Mouse (Mus musculus) adrenal gland, adult 10 weeks (tissue): ENCODE measurements around the gene Gm10644. TPM values are rescaled to one million over a fixed set of nuclear protein-coding genes. Genes with fewer than 3 reads are reported as not detected.

Source experiments
- polyA plus RNA-seq: library from polyadenylated mRNA; stranded (reverse); fragments of 350-450 nt; fragmentation: Illumina TruSeq; extraction: RNeasy Lipid Tissue Mini Kit (QIAGEN cat#74804); gene quantifications from one replicate; pipeline ENCODE4 v1.2.3, GENCODE M21; 2014; ENCODE audit warnings: low read depth, low replicate concordance

Gene Gm10644
- polyA plus RNA-seq: 0.35 TPM

DNA sequence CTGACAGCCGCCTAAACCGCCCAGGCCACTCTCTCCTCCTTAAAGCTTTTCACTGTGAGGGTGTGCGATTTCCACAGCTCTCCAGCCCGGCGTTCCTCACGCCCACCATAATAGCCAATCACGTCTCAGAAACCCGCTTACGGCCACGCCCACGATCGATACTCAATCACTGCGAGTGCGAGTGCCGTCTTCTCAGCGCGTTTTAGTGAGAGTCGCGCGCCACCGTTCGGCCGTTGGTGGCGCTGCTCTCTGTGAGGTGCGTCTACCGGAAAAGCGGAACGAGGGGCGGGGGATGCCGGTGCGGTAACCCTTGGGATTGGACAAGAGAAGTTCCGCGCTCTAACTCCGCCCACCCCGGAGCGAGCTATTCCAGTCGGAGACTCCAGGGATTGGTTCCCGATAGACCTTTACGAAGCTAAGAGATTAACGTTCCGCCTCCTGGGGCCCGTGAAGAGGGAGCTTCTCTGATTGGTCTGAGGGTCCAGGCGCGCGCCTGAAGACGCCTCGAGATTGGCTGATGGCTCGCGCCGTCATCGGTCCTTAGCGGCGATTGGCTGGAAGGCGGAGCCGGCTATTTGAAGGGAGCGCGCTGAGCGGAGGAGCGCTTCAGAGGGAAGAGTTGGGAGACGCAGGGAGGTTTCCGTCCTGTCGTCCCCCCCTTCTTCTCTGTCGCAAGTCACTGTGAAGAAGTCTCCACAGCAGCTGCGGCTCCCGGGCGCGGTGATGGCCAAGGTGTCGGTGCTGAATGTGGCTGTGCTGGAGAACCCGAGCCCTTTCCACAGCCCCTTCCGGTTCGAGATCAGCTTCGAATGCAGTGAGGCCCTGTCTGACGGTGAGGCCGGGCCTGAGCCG, at the start of gene Gm10644, which contains the start of gene Asf1b:
Gm10644 (minus strand) TSS at position 100 of the 852 bp plus-strand sequence.
Asf1b (plus strand) TSS at position 402 of the 852 bp plus-strand sequence.

DNA sequence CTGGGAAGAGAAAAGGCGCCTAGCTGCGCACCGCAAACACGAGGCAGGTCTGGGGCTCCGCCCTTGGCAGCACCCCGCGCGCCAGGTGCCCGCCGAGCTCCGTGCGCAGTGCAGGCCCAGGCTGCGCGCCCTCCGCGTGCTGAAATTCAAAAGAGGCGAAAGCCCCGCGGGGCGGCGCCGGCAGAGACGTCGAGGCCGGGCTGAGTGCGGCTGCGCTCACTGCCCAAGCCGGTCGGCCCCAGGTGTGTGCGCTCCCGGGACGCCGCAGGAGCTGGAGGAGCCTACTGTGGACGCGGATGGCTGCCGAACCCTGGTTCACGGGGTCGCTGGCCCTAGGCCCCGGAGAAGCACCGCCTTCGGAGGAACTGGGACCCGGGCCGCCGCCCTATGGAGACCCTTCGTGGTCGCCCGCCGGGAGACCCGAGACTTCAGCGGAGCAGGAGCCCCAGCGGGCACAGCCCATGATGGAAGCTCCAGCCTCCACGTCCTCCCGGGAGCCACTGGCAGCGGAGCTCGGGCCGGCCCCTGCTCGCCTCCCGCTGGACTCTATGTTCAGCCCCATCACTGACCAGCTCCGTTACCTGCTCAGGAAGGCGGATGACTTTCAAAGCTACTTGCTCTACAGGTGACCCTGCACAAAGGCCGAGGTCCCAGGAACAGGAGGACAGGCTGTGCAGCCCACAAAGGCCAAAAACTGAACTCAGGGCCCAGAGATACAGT, 46.4 kb upstream of the Gm10644 start, which contains the start of gene 1700067K01Rik:
1700067K01Rik (plus strand) TSS at position 222 of the 720 bp plus-strand sequence.

DNA sequence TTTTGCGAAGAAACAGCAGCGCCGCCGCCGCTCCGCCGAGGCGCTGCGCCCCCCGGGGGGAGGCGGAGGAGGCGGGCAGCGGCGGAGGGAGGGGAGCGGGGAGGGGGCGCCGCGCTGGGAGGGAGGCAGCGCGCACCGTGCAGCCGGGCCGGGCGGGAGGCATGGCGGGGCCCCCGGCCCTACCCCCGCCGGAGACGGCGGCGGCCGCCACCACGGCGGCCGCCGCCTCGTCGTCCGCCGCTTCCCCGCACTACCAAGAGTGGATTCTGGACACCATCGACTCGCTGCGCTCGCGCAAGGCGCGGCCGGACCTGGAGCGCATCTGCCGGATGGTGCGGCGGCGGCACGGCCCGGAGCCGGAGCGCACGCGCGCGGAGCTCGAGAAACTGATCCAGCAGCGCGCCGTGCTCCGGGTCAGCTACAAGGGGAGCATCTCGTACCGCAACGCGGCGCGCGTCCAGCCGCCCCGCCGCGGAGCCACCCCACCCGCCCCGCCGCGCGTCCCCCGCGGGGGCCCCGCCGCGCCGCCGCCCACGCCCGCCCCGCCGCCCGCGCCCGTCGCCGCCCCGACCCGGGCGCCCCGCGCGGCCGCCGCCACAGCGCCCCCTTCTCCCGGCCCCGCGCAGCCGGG, 42.6 kb upstream of the Gm10644 start, which contains the start of gene Samd1:
Samd1 (plus strand) TSS at position 162 of the 631 bp plus-strand sequence.

DNA sequence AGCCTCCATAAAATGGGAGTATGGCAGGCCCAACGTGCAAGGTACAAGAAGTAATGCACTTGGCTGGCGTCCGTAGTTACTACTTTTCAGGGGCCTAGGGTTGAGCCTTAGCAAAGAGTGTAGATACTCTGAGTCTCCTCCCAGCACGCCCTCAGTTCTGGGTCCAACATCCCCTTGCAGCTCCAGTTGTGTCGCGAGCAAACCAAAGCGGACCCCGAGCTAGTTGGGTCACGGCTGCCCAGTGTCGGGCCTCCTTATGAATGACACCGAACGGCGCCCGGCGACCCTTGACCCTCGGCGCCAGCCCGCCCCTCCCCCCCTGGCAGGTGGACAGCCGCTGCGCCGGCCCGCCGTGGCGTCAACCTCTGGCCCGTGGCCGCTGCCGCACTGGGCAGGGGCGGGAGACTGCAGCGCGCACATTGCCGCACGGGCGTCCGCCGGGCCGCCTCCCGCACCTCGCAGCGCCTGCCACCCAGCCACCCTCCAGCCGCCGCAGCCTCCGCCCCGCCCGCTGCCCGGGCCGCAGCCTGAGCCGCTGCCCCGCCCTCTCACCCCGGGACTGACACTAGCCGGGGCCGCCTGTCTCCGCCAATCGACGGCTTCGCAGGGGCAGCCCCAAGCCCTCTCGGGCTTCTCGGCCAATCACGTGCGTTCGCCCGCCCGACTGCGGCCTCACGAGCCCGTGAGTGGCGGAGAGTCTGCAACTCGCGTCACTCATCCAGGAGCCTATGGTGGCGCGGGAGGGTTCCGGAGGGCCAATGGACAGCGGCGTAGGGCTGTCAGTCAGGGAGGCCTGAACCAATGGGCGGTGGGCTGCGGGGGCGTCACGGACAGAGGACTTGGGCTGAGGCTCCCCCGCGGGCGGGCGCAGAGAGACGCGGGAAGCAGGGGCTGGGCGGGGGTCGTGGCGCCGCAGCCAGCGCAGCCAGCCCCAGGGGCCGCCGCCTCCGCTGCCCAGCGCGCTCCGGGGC, 17.4 kb upstream of the Gm10644 start, which contains the start of gene Prkaca:
Prkaca (plus strand) TSS at position 844 of the 971 bp plus-strand sequence.

DNA sequence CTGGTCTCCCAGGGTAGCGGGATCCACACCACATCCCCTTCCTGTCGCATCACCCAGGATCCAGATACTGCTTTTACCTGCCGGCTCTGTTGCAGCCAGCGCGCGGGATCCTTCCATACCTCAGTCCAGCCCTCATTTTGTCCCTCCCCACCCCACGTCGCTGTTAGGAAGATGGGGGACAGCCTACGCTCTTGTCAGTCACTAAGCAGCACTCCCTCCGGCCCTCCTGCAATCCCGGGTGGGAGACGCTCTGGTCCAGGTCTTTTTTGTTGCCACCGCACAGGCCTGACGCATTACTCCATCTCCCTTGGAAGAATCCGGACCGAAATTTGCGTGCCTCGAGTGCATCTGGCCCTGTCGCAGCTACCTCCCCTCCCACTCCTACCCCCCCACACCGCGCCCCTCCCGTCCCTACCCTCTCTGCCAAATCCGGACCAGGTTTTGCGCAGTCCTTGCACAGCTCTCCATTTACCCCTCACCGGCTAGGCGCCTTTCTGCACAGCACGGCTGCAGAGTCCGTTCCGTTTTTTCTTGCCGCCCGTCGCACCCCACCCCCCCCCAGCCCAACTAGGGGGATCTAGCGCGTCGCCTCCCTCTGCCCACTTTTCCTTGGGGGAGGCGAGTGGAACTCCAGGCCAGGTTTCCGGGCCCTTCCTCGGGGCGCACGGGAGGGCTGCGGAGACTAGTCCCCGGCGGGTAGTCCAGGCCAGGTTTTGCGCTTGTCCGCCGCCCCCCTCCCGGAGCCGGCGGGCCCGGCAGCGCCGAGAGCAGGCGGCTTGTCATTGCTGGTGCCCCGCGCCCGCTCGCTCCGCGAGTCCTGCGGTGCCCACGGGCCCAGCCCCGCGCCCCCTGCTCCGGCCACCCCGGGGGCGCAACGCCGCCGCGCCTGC, 55.4 kb downstream of the Gm10644 start, which contains the start of gene Adgrl1:
Adgrl1 (plus strand) TSS at position 743 of the 890 bp plus-strand sequence.

Other genes with a start within 250 kb of the Gm10644 start
- gene Ddx39, start 240.0 kb downstream of the Gm10644 start, polyA plus RNA-seq: 4.1 TPM
- gene Adgre5, start 213.9 kb downstream of the Gm10644 start, polyA plus RNA-seq: 6.5 TPM
- gene Adgrl1, start 55.1 kb downstream of the Gm10644 start, polyA plus RNA-seq: 7.5 TPM
- gene Asf1b, start 302 bp upstream of the Gm10644 start, polyA plus RNA-seq: 1.7 TPM
- 56.5 TPM for gene Prkaca, start 17.8 kb upstream of the Gm10644 start, polyA plus RNA-seq
- gene Samd1, start 42.5 kb upstream of the Gm10644 start, polyA plus RNA-seq: 4.4 TPM
- gene 1700067K01Rik, start 46.3 kb upstream of the Gm10644 start, polyA plus RNA-seq: not detected
- gene 2210011C24Rik, start 57.0 kb upstream of the Gm10644 start, polyA plus RNA-seq: not detected
- gene Palm3, start 66.3 kb upstream of the Gm10644 start, polyA plus RNA-seq: 0.76 TPM
- 0.35 TPM for gene Il27ra, start 87.4 kb upstream of the Gm10644 start, polyA plus RNA-seq
- not detected for gene Rln3, start 89.8 kb upstream of the Gm10644 start, polyA plus RNA-seq
- 2.3 TPM for gene Gm10643, start 109.9 kb upstream of the Gm10644 start, polyA plus RNA-seq
- gene Rfx1, start 111.6 kb upstream of the Gm10644 start, polyA plus RNA-seq: 0.64 TPM
- gene Dcaf15, start 149.6 kb upstream of the Gm10644 start, polyA plus RNA-seq: 1.3 TPM
- not detected for gene Podnl1, start 170.8 kb upstream of the Gm10644 start, polyA plus RNA-seq
- gene Cc2d1a, start 192.7 kb upstream of the Gm10644 start, polyA plus RNA-seq: 0.35 TPM
- not detected for gene 4930432K21Rik, start 192.8 kb upstream of the Gm10644 start, polyA plus RNA-seq
- gene Nanos3, start 230.0 kb upstream of the Gm10644 start, polyA plus RNA-seq: not detected